Mouse (Mus musculus): Measurements from ENCODE around the gene Map1lc3a.

Map1lc3a gene

GRCm38 (mm10) chr2:155285744-155286143, 9.6 kb downstream of the Map1lc3a start:
- DNase-seq (ENCODE audit: low spot score in 2 of 2): no peak

DNA sequence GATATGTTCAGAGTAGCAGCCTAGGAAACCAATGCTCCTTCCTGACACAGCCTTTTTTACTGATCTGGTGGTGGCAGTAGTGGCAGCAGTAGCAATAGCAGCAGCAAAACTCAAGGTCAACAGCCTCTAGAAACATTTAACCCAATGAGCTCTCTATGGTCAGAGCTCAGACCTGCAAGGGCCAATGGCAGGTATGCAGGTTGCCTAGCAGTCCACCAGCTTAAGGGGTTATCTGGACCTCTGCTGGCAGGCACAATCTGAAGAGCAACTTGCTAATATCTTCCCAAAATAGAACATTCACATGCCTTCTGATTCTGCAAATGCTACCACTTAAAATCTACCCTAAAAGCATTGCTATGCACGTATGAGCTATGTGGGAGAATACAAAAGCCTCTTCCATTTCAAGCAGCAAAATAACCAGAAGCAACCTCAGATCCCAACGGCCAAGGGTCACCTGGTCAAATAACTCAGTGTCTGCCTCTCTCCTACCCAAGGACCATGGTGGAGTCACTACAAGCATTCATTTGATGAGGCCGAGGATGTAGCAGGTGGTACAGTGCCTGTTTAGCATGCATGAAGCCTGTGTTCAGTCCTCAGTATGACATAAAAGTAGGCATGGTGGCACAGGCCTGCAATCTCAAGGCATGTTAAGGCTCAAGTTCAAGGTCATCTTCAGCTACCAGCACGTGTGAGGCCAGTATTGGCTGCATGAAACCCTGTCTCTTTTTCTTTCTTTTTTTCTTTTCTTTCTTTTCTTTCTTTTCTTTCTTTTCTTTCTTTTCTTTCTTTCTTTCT, 11.6 kb downstream of the Map1lc3a start:
- DNase-seq (ENCODE audit: low spot score in 2 of 2): no peak

GRCm38 (mm10) chr2:155290066-155290465, 14.0 kb downstream of the Map1lc3a start:
- no peak for DNase-seq (ENCODE audit: low spot score in 2 of 2)

DNA sequence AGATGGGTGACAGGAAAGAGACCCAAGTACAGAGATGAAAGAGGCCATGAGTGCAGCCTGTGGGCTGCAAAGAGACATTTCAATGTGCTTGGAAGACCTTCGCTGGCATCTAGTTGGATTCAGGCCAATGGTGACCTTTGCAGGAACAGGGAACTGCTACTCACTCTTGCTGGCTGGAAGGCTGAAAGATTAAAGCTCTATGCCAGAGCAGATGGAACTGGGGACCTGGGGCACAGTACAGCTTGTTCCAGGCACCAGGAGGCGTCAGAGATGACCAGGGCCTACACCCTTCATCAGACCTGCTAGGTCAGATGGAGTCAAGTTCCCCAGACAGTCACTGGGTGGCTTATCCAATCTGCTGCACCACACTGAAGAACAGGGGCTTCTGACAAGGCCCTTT, 17.3 kb downstream of the Map1lc3a start:
- no peak for DNase-seq (ENCODE audit: low spot score in 2 of 2)

GRCm38 (mm10) chr2:155293946-155294345, 17.8 kb downstream of the Map1lc3a start:
- no peak for DNase-seq (ENCODE audit: low spot score in 2 of 2)

DNA sequence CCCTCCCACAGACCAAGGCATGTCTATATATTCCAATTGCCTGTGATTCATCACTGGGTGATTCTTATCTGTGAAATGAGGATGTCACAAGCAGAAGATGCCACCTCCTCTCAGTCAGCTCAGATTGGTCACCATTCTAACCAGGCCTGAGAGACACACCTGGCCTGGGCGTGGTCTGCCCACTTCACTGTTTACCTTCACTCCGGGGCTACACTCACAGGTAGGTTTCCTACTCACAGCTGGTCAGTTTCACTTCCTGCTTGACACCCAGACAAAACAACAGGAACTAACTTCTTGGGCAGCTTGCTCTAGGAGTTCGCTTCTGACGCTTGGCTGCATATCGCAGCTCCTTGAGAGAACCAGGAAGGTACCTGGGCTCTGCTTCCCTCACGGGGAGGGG, 19.4 kb downstream of the Map1lc3a start:
- DNase-seq (ENCODE audit: low spot score in 2 of 2): no peak

DNA sequence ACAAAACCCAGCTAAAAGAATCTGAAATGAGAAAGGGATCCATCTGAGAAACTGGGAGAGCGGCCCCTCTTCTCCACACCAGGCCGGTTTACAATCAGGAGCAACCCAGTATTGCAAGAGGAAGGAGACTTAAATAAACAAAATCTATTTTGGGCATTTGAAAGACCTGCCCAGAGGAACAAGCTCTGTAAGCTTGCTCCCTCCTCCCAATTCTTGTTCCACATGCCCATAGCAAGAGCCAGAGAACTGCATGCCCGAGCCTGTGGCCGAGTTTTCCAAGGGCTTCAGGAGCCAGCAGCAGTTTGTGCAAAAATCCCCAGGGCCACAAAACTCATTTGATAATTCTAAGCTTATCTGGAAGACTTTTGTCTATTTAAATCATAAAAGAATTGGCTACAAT, 23.5 kb downstream of the Map1lc3a start:
- DNase-seq (ENCODE audit: low spot score in 2 of 2): no peak

DNA sequence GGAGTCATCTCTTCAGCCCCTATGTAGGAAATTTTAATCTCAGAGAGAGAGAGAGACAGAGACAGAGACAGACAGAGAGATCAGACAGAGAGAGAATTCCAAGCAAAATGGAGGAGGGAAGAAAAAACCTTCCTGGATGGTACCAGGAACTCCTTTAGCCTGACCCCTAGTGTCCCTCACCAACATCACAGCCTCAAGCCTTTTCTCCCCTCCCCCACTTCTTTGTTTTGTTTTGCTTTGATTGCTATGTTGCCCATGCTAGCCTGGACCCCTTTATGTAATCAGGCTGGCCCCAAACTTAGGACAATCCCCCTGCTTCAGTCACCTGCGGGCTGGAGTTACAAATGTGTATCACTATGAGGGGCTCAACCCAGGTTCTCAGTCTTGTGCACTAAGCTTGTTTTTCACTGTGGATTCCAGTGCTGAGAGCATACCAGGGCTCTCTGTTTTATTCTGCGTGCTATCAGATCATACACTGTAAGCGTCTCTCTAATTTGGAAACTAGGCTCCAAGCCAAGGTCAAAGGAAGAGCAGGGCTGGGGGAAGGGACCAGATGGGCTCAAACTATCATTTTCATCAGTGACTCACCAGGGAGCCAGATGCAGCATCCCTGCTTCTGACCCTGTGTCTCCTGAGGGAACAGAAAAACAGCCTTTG, 33.0 kb downstream of the Map1lc3a start:
- no peak for DNase-seq (ENCODE audit: low spot score in 2 of 2)

DNA sequence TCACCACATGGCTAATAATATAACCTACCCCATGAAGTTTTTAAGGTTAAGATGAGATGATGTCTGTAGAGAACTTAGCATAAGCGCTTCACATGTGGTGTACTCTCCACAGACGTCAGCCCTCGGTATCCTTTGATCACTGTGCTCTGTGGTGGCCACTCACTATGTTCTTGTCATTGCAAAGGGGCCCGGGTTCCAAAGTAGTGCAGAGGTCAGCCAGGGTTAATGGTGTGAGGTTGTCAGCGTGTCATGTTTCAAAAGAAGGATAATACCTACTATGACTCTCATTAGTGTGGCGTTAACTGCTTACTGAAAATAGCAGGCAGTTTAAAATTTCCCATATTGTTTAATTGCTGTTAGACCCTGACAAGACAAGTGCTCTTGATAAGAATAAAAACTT, 37.6 kb downstream of the Map1lc3a start:
- DNase-seq (ENCODE audit: low spot score in 2 of 2): no peak

DNA sequence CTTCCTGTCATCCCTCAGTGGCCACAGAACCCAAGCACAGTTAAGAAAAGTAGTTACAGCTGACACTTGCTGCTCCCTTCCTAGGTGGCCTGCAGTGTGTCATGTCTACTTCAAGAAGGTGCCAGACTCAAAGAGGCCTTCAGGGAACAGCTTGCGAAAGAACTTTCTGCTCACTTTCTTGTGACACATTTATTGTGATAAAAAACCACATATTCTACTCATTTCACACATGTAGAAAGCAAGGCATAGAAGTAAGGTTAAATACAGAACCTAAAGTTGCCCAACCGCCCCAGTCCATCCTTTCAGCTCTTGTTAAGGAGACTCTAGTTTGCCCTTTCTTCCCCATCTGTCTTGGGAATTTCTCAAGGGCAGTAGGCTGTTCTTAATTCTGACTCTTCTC, 42.5 kb downstream of the Map1lc3a start:
- DNase-seq (ENCODE audit: low spot score in 2 of 2): no peak

DNA sequence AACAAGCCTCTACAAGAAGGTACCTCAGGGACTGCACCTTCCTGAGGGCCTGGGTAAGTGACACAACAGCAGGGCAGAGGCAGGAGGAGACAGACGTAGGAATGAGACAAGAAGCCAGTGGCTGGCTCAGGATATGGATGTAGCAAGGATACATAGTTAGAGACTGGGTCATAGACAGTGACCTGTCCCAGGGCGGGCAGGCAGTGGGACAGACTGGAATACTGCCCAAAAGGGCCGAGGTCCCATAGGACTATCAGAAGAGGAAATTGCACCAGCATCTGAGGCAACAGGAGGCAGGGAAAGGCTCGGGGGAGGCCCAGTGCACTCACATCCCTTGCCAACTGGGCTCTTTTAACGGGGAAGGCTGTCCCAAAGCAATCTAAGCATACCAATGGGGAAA, 44.5 kb downstream of the Map1lc3a start:
- DNase-seq (ENCODE audit: low spot score in 2 of 2): no peak

DNA sequence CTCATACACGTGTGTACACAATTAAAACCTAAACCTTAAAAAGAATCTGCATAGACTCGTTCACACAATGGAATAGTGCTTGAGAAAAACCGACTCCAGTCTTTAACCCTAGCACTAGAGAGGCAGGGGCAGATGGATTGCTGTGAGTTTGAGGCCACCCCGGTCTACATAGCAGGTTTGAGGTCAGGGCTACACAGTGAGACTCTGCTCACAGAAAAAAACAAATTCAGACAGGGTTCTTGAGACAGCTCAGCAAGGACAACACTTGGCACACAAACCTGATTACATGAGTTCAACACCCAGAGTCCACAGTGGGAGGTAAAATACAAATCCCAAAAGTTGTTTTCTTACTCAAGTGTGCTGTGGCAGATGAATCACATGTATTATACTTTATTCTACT, 49.9 kb downstream of the Map1lc3a start:
- DNase-seq (ENCODE audit: low spot score in 2 of 2): no peak

All from left cerebral cortex, adult 9 months (tissue).